Comparison of ENCODE assay signal across 11 mouse cellular contexts in genomic region chr13:13993041-13993440, GRCm38 (mm10).
"Had no signal": no experiment of that assay in that cellular context is flagged by ENCODE, and none has a peak within 500 bp of the region (broad histone marks: within the 10 kb centered on the region; RNA-seq: fewer than 3 reads in every experiment).

No protein-coding gene starts in this region.

- DNase-seq: kidney, adult 8-10 months; kidney, postnatal 25 days; liver; liver, embryonic 13.5 days; liver, postnatal 0 days; lung, postnatal 14 days; retina, postnatal 1 day; thymus, adult 18-20 months; thymus, postnatal 14 days had no signal

- ATAC-seq: intestine, embryonic 16.5 days; liver, postnatal 0 days; midbrain, embryonic 15.5 days had no signal
